Mouse (Mus musculus) midbrain, embryonic 12.5 days (tissue): Measurements from ENCODE around the gene Gm42791. TPM values are rescaled to one million over a fixed set of nuclear protein-coding genes. Genes with fewer than 3 reads are reported as not detected.

ENCODE experiments used
- ATAC-seq: fragments of 200-750 bp; cut with Nextera tagmentation; 2 replicates; pipeline ENCODE4 v1.8.0; 2017; ENCODE audit warnings: low read depth, moderate TSS enrichment, moderate library complexity; ENCODE audit not compliant: low FRiP score
- H3K27ac ChIP-seq: fragments of 300-500 bp; sonication (generic); replicated peaks from 2 replicates; pipeline ENCODE4 v1.5.1; 2016; ENCODE audit warnings: mild to moderate bottlenecking
- H3K27me3 ChIP-seq: fragments of 300-500 bp; sonication (generic); 2 replicates; pipeline ENCODE4 v1.6.1; 2016; ENCODE audit warnings: mild to moderate bottlenecking
- H3K36me3 ChIP-seq: fragments of 300-500 bp; sonication (generic); 2 replicates; pipeline ENCODE4 v1.6.1; 2016
- H3K4me1 ChIP-seq: fragments of 300-500 bp; sonication (generic); 2 replicates; pipeline ENCODE4 v1.6.1; 2016
- H3K4me2 ChIP-seq: fragments of 300-500 bp; sonication (generic); replicated peaks from 2 replicates; pipeline ENCODE4 v1.6.1; 2016; ENCODE audit warnings: mild to moderate bottlenecking, moderate library complexity
- H3K4me3 ChIP-seq: fragments of 300-500 bp; sonication (generic); 2 replicates; pipeline ENCODE4 v1.5.1; 2016; ENCODE audit warnings: mild to moderate bottlenecking
- H3K9ac ChIP-seq: fragments of 300-500 bp; sonication (generic); replicated peaks from 2 replicates; pipeline ENCODE4 v1.6.1; 2016; ENCODE audit warnings: mild to moderate bottlenecking, moderate library complexity
- H3K9me3 ChIP-seq: fragments of 300-500 bp; sonication (generic); 2 replicates; pipeline ENCODE4 v1.6.1; 2016; ENCODE audit warnings: mild to moderate bottlenecking
- WGBS: fragments of 180-500 bp; shearing (Covaris S2); methylation state at CpG from one replicate; pipeline ENCODE4 v1.1.7; 2016; 5-methylcytosine and 5-hydroxymethylcytosine counted together
- polyA plus RNA-seq: library from polyadenylated mRNA; unstranded; fragments of >200 nt; fragmentation: Nextera tagmentation; extraction: Ambion mirVana; gene quantifications from 2 replicates; pipeline ENCODE4 v1.2.1, GENCODE M21; 2016

The Gm42791 gene
- polyA plus RNA-seq, 1 experiment from 2014 or later, result 2.0 TPM

DNA sequence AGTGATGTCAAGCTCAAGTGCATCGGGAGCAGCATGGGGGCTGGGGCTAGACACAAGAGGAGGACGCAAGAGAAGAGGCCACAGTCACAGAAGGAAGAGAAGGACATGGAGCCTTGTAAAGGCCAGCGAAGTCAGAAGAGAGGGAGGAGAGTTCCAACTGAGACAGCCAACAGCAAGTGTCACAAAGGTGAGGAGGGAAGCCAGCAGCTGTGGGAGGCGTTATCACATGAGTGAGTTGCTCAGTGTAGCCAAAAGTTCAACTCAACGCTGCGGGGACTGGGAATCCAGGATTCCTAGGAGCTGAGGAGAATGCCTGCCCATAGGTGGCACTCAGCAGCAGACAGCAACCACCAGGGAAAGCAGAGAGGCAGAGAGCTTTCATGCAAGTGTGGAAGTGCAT lies 85.5 kb downstream of the Gm42791 start:
- H3K27me3 ChIP-seq, result no peaks in the 10 kb centered on the region
- H3K9ac ChIP-seq, result peak overlapping the region; percentile 7; the same call in 1 of the 2 replicates
- no peak overlapping the region for H3K4me2 ChIP-seq
- H3K27ac ChIP-seq, result peak overlapping the region; percentile 50; the same call in 1 of the 2 replicates
- H3K36me3 ChIP-seq, result peaks cover 43% of the 10 kb centered on the region
- peak; percentile 35; the same call in 1 of the 2 replicates for ATAC-seq
- 39% methylated on average over 6 of the region's 6 CpGs for WGBS
- H3K4me1 ChIP-seq, result peaks cover 21% of the 10 kb centered on the region
- H3K4me3 ChIP-seq, result no peak overlapping the region
- 0 out of 2 replicates have a peak, but pooled peaks cover 7% of the 10 kb centered on the region for H3K9me3 ChIP-seq

- no peaks in the 10 kb centered on the region for H3K27me3 ChIP-seq
- peaks cover 43% of the 10 kb centered on the region for H3K36me3 ChIP-seq
- no peak overlapping the region for H3K4me3 ChIP-seq
- peak overlapping the region; percentile 50 for H3K27ac ChIP-seq
- H3K4me1 ChIP-seq, result peaks cover 21% of the 10 kb centered on the region
- 9% methylated on average over 7 of the region's 7 CpGs for WGBS
- peak; percentile 48; the same call in 1 of the 2 replicates for ATAC-seq
- H3K4me2 ChIP-seq, result no peak overlapping the region
- peak overlapping the region; percentile 7; the same call in 1 of the 2 replicates for H3K9ac ChIP-seq
- 0 out of 2 replicates have a peak, but pooled peaks cover 7% of the 10 kb centered on the region for H3K9me3 ChIP-seq
Measured at GRCm38 (mm10) chr5:148909057-148909395, 85.9 kb downstream of the Gm42791 start.

DNA sequence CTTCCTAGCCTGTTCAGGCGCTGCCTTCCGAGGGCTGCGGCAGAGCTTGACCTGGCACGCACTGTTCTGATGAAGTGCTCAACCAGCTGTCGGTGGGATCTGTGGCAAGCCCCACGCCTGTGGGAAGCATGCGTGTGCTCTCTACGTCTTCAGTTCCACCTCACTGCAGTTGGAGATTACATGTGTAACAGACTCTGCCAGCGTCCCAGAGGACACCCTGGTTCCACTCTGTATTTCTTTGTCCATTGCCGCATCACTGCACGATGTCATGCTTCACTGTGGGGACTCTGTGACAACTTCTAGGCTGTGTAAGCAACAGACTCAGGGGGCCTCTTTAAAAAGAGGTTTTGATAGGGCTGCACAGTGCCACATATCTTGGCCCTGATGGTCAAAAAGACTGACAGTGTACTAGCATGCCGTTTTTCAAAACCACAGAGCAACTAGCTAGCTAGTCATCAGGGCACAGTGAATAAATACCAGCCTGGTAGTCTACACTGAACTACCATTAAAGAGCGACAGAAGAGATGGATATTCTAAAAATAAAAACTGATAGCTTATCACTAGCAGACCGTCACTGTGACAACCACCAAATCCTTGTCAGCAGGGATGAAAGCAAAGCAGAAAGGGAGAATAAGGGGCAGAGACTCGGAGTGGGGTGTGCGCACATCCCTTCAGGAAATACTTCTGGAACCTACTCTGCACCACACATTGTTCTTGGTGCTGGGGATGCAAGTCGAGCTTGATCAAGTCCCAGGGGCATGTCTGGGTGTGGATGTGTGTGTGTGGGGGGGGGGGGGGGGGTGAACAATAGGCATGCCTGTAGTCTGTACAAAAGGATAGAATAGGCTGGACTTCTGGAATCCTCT lies 86.5 kb downstream of the Gm42791 start:
- Histone ChIP-seq H3K36me3 (peaks cover 43% of the 10 kb centered on the region), H3K27ac (peak overlapping the region; percentile 50), H3K4me3 (no peak overlapping the region), H3K27me3 (no peaks in the 10 kb centered on the region), H3K9me3 (0 out of 2 replicates have a peak, but pooled peaks cover 4% of the 10 kb centered on the region), H3K9ac (no peak overlapping the region), H3K4me1 (peaks cover 21% of the 10 kb centered on the region), H3K4me2 (no peak overlapping the region)
- WGBS, result 63% methylated on average over 17 of the region's 17 CpGs
- ATAC-seq, result peak; percentile 57; the same call in 1 of the 2 replicates

DNA sequence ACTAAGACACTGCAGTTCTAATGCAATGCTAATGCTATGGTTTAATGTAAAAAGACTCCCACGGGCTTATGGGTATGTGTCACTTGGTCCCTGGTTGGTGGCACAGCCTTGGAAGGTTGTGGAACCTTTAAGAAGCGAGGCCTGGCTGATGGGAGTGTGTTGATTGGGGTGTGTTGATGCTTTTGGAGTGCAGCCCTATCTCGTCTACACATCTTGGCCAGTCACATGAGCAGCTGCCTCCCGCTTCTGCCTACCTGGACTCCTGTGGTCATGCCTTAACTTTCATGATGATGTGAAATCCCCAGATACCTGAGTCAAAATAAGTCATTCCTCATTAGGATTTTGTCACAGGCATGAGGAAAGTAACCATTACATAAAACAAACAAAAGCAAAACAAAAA lies 88.6 kb downstream of the Gm42791 start:
- Histone ChIP-seq H3K27ac (no peak overlapping the region), H3K27me3 (no peaks in the 10 kb centered on the region), H3K36me3 (peaks cover 39% of the 10 kb centered on the region), H3K4me1 (peaks cover 21% of the 10 kb centered on the region), H3K4me3 (no peak overlapping the region), H3K4me2 (no peak overlapping the region), H3K9ac (no peak overlapping the region), H3K9me3 (no peaks in the 10 kb centered on the region)
- WGBS, result 91% methylated on average over 4 of the region's 4 CpGs
- no peak for ATAC-seq

DNA sequence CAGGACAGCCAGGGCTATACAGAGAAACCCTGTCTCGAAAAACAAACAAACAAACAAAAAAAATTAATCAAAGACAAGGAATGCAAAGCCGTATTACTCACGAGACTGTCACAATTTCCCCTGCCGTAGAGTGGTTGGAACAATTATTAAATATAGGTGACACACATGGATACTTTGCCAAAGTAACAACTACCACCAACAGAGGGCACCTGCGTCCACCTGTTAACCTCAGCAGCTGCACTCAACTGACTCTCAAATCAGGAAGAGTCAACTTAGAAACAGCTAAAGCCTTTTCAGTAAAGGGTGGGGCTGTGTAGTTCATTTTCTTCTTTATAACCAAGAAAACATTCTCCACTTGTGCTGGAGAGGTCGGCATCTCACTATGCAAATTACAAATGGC lies 90.1 kb downstream of the Gm42791 start:
- no peak overlapping the region for H3K9ac ChIP-seq
- no peak overlapping the region for H3K4me2 ChIP-seq
- peaks cover 33% of the 10 kb centered on the region for H3K36me3 ChIP-seq
- 83% methylated on average over 6 of the region's 6 CpGs for WGBS
- no peak for ATAC-seq
- H3K4me3 ChIP-seq, result no peak overlapping the region
- H3K4me1 ChIP-seq, result peaks cover 21% of the 10 kb centered on the region
- no peak overlapping the region for H3K27ac ChIP-seq
- H3K9me3 ChIP-seq, result no peaks in the 10 kb centered on the region
- no peaks in the 10 kb centered on the region for H3K27me3 ChIP-seq

- no peak for ATAC-seq
- H3K4me3 ChIP-seq, result no peak overlapping the region
- WGBS, result 96% methylated on average over 7 of the region's 7 CpGs
- peaks cover 19% of the 10 kb centered on the region for H3K4me1 ChIP-seq
- no peaks in the 10 kb centered on the region for H3K9me3 ChIP-seq
- no peaks in the 10 kb centered on the region for H3K27me3 ChIP-seq
- H3K4me2 ChIP-seq, result no peak overlapping the region
- H3K9ac ChIP-seq, result no peak overlapping the region
- peaks cover 24% of the 10 kb centered on the region for H3K36me3 ChIP-seq
- H3K27ac ChIP-seq, result no peak overlapping the region
Measured at GRCm38 (mm10) chr5:148899361-148899760, 95.6 kb downstream of the Gm42791 start.

DNA sequence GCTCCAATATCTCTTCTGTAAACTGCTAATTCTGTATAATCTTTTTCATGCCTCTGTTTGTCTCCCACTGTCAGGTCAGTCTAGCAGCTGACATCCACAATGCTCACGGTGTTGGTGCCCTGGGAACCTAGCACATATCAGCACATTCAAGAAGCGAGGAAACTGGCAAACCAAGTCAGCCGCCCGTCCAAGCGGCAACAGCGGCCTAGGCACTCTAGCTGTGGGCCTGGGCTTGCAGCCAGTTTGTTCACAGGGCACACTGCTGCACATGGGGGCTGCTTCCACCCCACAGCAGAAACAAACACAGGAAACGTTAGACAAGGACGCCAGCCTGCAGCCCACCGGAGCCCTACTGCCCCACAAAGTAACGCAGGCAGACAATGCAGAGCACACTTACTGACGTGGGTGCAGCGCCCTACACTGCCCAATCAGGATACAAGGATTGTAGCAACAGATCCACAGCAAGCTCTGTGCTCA lies 97.0 kb downstream of the Gm42791 start:
- Histone ChIP-seq H3K9ac (no peak overlapping the region), H3K4me3 (no peak overlapping the region), H3K27me3 (no peaks in the 10 kb centered on the region), H3K27ac (no peak overlapping the region), H3K9me3 (no peaks in the 10 kb centered on the region), H3K4me2 (no peak overlapping the region), H3K36me3 (peaks cover 17% of the 10 kb centered on the region), H3K4me1 (peaks cover 19% of the 10 kb centered on the region)
- 87% methylated on average over 12 of the region's 12 CpGs for WGBS
- ATAC-seq, result no peak

- ATAC-seq, result no peak
- Histone ChIP-seq H3K36me3 (peaks cover 18% of the 10 kb centered on the region), H3K9ac (no peak overlapping the region), H3K9me3 (no peaks in the 10 kb centered on the region), H3K4me1 (peaks cover 19% of the 10 kb centered on the region), H3K27ac (no peak overlapping the region), H3K4me3 (no peak overlapping the region), H3K4me2 (no peak overlapping the region), H3K27me3 (no peaks in the 10 kb centered on the region)
- WGBS, result 76% methylated on average over 14 of the region's 14 CpGs
Measured at GRCm38 (mm10) chr5:148897069-148897702, 97.8 kb downstream of the Gm42791 start.

- H3K9me3 ChIP-seq, result no peaks in the 10 kb centered on the region
- WGBS, result 89% methylated on average over 10 of the region's 10 CpGs
- peaks cover 19% of the 10 kb centered on the region for H3K4me1 ChIP-seq
- H3K4me2 ChIP-seq, result no peak overlapping the region
- ATAC-seq, result no peak
- no peak overlapping the region for H3K27ac ChIP-seq
- no peak overlapping the region for H3K9ac ChIP-seq
- H3K36me3 ChIP-seq, result peaks cover 21% of the 10 kb centered on the region
- no peak overlapping the region for H3K4me3 ChIP-seq
- H3K27me3 ChIP-seq, result no peaks in the 10 kb centered on the region
Measured at GRCm38 (mm10) chr5:148896515-148896914, 98.4 kb downstream of the Gm42791 start.

DNA sequence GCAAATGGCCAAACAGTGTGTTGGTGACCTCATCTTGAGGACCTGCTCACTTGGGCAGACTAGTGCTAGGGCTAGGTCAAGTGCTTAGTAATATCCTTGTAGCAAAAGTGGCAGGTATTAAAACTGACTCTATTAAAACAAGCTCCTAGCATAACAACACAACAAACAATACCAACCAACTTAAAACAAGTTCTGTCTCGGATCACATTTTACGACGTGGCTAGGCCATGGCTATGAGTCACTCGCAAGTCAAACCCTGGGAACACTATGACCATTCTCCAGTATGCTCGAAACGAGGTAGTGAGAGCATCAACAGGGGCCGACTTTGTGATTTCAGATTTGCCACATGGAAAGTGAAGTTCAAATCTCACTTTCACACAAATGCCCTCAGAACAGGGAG lies 99.1 kb downstream of the Gm42791 start:
- Histone ChIP-seq H3K36me3 (peaks cover 28% of the 10 kb centered on the region), H3K9me3 (no peaks in the 10 kb centered on the region), H3K9ac (no peak overlapping the region; the same call in 1 of the 2 replicates), H3K4me2 (no peak overlapping the region), H3K4me1 (peaks cover 19% of the 10 kb centered on the region), H3K4me3 (no peak overlapping the region), H3K27ac (no peak overlapping the region), H3K27me3 (no peaks in the 10 kb centered on the region)
- no peak for ATAC-seq
- WGBS, result 92% methylated on average over 7 of the region's 7 CpGs

- peaks cover 34% of the 10 kb centered on the region for H3K36me3 ChIP-seq
- whole genome bisulfite sequencing, result 26% methylated on average over 5 of the region's 5 CpGs
Measured at GRCm38 (mm10) chr5:148895034-148895433, 99.9 kb downstream of the Gm42791 start.

DNA sequence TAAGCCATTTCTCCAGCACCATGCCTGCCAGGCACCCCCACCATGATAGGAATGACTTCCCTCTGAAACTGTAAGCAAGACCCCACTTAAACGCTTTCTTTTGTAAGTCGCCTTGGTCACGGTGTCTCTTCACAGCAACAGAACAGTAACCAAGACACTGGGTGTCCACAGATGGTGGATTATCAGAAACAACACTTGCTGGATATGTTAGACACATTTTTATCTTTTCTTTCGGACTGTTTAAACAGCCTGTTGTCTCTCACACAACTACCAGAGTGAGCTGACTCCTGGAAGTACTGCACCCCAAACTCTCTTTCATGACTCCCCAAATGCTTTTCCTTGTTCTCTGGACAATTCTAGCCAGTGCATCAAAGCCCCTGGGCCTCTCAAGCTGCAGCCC lies 104.7 kb downstream of the Gm42791 start:
- H3K36me3 ChIP-seq, result peaks cover 52% of the 10 kb centered on the region
- peaks cover 15% of the 10 kb centered on the region for H3K4me1 ChIP-seq
- H3K27me3 ChIP-seq, result no peaks in the 10 kb centered on the region
- no peak overlapping the region for H3K27ac ChIP-seq
- H3K9me3 ChIP-seq, result 0 out of 2 replicates have a peak, but pooled peaks cover 7% of the 10 kb centered on the region
- WGBS, result 97% methylated on average over 4 of the region's 4 CpGs
- H3K4me3 ChIP-seq, result no peak overlapping the region
- H3K4me2 ChIP-seq, result no peak overlapping the region
- H3K9ac ChIP-seq, result no peak overlapping the region
- ATAC-seq, result no peak

More at GRCm38 (mm10) chr5:148895034-148895433, 99.9 kb downstream of the Gm42791 start:
- ATAC-seq, result no peak
- no peak overlapping the region; the same call in 1 of the 2 replicates for H3K9ac ChIP-seq
- H3K4me3 ChIP-seq, result no peak overlapping the region
- no peak overlapping the region for H3K27ac ChIP-seq
- no peaks in the 10 kb centered on the region for H3K27me3 ChIP-seq
- H3K9me3 ChIP-seq, result 0 out of 2 replicates have a peak, but pooled peaks cover 4% of the 10 kb centered on the region
- H3K4me2 ChIP-seq, result no peak overlapping the region
- peaks cover 19% of the 10 kb centered on the region for H3K4me1 ChIP-seq
